Mouse (Mus musculus) embryo, embryonic 11 days (tissue): ENCODE measurements around the gene Ppa2.

Source experiments
- DNase-seq: peaks from one replicate; pipeline ENCODE4 v3.0.0-alpha.2; 2015

Ppa2 gene

DNA sequence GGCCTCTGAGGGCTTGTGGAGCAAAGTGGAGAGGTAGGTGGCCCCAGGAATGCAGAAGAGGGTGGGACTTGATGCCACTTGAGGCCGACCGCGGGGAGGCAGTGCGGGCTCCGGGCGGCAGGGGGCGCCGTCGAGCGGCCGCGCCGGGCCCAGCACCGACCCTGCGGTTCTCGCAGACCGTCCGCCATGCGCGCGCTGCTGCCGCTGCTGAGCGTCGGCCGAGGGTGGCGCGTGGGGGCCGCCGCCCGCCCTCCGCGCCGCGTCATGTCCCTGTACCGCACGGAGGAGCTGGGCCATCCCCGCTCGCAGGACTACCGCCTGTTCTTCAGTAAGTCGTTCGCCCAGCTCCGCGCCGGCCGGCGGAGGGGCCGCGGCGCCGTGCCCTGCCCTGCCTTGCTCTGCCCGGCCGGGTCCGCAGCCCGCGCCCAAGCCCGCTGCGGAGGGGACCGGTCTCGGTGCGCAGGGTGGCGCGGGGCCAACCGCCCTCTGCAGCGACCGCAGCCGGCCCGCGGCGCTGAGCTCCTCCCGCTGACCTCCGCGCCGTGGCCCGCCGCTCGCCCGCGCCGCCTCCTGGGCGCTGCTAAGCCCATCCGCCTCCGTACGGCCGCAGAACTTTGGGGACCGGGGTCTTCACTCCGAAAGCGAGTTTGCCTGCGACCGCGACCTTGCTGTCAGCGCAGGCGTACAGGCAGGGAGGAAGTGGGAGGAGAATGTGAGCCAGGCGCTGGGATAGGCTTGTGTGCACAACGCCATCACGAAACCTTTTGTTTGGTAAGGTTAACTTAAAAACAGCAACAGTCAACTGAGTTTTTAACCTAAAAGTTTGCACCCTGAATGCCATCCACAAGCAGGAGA is at the start of gene Ppa2:
Gene Ppa2 (plus strand): TSS at position 157 of the 855 bp plus-strand sequence.
- DNase-seq: peak; percentile 92

DNA sequence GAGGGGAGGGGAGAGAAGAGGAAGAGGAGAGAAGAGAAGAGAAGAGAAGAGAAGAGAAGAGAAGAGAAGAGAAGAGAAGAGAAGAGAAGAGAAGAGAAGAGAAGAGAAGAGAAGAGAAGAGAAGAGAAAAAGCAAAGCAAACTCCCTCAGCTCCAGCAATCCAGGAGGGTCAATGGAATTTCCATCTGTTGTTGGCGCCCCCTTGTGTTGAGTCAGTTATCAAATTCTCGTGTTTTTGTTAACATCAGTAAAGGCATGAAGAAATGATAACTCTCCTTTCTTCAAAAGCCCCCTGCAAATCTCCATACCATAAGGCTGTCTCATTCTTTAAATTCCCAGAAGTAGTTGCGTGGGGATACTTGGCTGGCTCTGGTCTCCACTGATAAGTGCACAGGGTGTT is 38.0 kb upstream of the Ppa2 start:
- DNase-seq: peak; percentile 79

DNA sequence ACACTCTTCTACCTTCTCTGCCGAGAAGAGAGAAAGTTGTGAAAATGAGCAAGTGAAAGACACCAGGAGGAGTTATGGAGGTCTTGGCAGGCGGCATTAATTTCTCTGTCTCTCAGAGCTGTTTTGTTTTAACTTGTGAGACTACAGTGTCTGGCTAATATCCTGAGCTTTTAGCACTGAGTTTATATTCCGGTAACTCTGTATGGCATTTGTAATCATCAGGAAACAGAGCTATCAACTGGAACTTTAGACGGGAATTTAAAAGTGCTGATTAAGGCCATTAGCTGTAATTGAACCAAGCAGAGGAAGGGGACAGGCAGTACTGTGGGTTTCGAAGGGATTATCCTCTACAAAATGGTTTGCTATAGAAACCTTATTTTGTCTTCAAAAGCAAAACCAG is 25.3 kb upstream of the Ppa2 start:
- no peak for DNase-seq

DNA sequence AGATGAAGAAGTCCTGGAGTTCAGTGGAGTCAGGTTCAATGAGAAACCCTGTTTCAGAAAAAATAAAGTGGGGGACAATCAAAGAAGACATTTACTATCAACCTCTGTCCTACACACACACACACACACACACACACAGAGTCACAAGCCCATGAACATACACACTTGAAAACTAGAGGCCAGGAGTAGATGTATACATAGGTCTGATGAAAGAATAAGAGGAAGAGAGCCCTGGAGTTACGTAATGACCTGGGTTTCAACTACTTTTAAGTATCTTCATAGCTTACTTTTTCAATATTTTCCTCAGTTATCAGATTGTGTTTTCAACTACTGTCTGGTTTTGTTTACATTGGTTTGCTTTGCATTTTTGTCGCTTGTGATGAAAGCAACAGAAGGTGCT is 21.1 kb upstream of the Ppa2 start:
- DNase-seq: no peak

DNA sequence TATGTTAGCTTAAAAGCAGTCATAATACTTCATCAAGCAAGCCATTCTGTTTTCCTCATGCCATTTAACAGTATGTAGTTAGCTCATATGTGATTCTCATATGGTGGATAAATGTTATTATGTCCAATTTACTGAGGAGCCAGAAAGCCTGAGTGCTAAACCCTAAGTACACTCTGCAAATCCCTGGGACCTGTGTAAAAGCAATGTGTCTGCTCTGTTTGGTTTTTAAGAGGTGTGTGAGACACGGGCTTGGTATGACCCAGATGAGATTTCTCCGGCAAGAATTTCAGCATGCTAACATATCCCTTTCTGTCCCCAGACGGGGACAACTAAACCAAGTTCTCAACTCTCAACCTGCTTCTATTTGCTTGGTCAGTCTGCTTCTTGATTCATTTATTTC is 5.6 kb upstream of the Ppa2 start:
- DNase-seq: no peak

DNA sequence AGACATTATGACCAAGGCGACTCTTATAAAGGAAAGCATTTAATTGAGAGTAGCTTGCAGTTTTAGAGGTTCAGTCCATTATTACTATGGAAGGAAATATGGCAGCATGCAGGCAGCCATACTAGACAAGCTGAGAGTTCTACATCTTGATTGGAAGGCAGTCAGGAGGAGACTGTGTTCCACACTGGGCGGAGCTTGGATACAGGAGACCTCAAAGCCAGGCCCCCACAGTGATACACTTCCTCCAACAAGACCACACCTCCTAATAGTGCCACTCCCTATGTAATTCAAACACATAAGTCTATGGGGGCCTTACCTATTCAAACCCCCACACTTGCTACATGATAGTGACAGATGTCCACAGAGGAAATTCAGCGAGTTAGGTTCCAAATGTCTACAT is 1.5 kb upstream of the Ppa2 start:
- DNase-seq: no peak

DNA sequence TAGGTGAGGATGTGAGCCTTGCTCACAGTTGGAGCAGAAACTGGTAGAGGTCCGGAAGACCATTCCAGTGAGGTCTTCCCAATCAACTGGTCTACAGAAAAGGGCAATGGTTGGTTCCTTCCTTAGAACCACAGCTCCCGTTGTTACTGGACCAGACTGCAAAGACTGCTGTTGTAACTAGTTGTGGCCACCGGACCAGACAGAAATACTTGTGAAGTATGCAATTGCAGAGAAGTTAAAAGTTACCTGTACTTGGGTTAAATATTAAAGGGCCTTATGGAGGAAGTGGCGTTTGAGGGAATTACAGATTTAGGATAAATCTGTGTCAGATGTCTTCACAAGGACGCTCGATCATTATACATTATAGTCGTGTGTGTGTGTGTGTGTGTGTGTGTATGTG is 551 bp upstream of the Ppa2 start:
- no peak for DNase-seq

- peak; percentile 25 for DNase-seq
Measured at GRCm38 (mm10) chr3:133310809-133311179, 884 bp downstream of the Ppa2 start.

DNA sequence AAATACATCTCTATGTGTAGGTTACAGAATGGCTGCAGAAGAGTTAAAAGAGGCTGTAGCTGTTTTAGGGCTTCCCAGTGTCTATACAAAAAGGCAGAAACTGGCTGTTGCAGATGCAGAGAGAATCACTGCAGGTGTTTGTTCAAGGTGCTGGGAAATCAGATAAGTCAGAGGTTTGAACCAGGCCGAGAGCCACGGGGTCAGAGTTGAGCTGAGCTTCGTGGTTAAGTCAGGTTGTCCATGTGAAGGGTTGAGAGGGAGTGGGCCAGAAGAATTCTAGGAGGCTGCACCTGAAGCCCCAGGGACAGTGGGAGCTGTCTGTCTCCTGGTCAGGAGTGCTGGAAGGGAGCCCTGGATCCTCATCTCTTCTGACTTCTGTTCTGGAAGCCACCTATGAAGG is 2.4 kb downstream of the Ppa2 start:
- DNase-seq: no peak

DNA sequence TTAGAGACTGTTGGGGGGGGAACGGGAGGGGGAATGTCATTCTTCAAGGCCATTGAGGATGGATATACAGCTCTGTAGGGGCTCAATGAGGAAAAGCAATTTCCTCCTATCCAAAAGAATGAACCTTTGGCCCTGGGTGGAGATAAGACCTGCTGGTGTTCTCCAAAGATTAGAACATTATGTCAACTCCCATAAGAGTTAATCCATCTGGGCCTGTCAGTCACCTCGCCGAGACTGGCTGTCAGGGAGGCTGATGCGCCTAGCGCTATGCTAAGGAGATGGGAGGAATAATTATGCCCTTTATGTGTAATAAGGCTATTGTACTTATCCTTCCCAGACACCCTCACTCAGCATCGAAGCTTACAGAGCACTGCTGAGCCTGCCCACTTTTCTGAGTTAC is 2.9 kb downstream of the Ppa2 start:
- no peak for DNase-seq

DNA sequence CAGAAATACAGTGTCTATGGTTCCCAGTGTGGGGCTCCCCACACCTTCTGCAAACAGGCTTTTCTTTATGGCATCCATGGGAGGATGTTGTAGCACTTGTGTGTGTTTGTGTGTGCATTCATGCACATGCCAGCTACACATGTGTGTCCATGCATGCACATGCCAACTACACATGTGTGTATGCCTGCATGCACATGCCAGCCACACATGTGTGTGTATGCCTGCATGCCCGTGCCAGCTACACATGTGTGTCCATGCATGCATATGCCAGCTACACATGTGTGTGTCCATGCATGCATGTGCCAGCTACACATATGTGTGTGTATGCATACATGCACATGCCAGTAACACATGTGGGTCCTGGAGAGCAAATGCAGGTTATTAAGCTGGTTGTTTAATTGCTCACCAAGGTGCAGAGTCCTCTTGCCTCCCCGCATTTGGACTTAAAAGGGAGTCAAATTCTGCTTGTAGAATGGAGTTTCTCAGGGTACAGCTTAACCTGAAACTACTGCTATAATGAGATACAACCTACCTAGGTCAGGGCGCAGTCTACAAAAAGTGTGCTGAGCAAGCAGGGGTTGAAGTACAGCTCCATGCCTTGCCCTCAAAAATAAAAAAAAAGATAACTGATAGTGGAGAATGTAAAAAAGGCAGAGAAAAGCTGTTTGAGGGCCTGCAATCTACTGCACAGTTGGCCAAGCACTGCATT is 3.7 kb downstream of the Ppa2 start:
- no peak for DNase-seq

GRCm38 (mm10) chr3:133314475-133314874 is 4.6 kb downstream of the Ppa2 start:
- DNase-seq: peak; percentile 65

DNA sequence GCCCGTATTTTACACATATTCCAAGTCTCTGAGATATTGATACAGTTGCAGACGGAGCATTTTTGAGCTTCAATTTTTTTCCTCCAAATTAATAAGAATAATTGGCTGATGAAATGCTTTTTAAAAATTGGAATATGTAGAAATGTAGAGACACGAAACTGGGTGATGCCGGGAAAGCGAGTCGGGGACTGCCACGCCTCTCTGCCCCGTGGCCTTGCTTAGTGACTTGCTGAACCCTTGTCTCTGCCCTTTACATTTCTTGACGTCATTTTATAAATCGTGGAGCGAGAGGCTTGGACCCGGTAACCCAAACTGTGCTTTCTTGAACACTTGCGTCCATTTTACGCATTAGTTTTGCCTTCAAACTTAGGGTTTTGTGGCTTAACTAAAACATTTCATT is 5.1 kb downstream of the Ppa2 start:
- DNase-seq: no peak

DNA sequence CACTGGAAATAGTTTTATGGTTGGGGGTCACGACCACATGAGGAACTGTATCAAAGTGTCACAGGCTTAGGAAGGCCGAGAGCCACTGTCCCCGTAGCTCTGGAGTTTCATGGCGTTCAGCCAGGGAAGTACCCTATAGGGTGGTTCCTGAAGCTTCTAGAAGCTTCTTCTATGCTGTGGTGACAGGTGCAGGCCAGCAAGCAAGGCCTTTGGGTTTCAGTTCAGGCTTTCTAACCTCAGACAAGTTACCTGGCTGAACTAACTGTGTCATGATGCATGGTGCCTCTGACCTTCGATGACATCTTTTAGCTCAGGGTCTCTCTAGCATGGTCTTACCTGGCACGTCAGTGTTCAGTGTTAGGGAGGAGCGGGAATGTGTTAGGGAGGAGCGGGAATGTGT is 5.7 kb downstream of the Ppa2 start:
- no peak for DNase-seq

- DNase-seq: no peak
Measured at GRCm38 (mm10) chr3:133317845-133318244, 7.9 kb downstream of the Ppa2 start.

GRCm38 (mm10) chr3:133318596-133318995 is 8.7 kb downstream of the Ppa2 start:
- no peak for DNase-seq

GRCm38 (mm10) chr3:133319795-133320194 is 9.9 kb downstream of the Ppa2 start:
- DNase-seq: no peak

GRCm38 (mm10) chr3:133320313-133320712 is 10.4 kb downstream of the Ppa2 start:
- no peak for DNase-seq

- no peak for DNase-seq
Measured at GRCm38 (mm10) chr3:133321928-133322327, 12.0 kb downstream of the Ppa2 start.

- no peak for DNase-seq
Measured at GRCm38 (mm10) chr3:133322552-133322951, 12.6 kb downstream of the Ppa2 start.

DNA sequence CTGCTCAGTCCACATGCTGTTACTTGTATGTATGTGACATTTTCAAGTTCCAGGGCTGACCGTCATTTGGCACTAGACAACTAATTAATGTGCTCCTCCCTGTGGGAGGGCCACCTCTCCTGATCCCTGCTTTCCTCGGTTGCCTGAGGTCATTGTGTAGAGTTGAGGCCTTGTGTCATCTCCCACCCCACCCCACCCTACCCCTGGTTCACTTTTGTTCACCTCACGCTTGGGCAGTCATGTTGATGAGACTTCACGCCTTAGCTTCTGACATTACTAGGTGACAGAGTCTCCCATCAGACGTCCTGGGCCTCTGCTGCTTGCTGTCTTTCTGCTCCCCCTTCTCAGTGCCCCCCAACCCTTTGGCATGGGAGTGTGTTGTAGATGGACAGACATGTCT is 15.2 kb downstream of the Ppa2 start:
- no peak for DNase-seq

- no peak for DNase-seq
Measured at GRCm38 (mm10) chr3:133328551-133328950, 18.6 kb downstream of the Ppa2 start.

DNA sequence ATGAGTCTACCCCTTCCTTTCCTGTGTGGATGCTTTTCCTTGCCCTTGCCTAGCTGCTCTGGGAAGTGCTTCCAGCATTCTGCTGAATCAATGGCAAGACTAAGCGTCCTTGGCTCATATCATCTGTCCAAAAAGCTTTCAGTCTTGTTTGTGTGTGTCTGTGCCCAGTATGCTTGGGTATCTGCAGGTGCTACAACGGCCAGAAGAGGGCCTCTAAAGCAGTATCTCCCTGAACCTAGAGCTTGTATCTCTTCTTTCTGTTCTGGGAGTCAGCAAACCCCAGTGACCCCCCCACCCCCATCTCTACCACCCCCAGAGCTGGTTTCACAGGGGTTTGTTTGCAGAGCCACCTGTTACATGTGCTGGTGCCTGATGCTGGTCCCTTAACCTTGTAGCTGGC is 19.5 kb downstream of the Ppa2 start:
- DNase-seq: no peak

- peak; percentile 20 for DNase-seq
Measured at GRCm38 (mm10) chr3:133331184-133331866, 21.4 kb downstream of the Ppa2 start.
